Mouse (Mus musculus) MN1 (cell line): ENCODE data around the gene Med27.

ENCODE experiments used
- DNase-seq: peaks from one replicate; pipeline ENCODE4 v3.0.0-alpha.2; 2016; ENCODE audit warnings: low spot score

Med27 gene

DNA sequence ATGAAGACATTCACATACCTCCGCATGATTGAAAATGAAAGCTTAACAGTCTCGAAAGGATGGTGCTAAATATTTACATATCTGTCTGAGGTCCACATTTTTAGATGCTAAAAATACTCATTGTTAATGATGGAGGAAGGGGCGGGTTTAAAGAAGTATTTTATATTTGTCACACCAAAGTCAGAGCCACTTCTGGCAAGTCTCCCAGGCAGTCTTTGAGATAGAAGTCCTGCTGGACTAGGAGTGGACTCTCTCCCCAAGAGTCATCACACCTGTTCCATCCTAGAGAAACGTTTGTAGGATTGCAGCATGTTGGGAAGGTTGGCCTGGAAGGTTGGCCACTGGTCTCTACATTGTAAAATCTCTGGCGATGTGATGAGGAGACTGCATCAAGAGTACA is 90.5 kb downstream of the Med27 start:
- DNase-seq = no peak

DNA sequence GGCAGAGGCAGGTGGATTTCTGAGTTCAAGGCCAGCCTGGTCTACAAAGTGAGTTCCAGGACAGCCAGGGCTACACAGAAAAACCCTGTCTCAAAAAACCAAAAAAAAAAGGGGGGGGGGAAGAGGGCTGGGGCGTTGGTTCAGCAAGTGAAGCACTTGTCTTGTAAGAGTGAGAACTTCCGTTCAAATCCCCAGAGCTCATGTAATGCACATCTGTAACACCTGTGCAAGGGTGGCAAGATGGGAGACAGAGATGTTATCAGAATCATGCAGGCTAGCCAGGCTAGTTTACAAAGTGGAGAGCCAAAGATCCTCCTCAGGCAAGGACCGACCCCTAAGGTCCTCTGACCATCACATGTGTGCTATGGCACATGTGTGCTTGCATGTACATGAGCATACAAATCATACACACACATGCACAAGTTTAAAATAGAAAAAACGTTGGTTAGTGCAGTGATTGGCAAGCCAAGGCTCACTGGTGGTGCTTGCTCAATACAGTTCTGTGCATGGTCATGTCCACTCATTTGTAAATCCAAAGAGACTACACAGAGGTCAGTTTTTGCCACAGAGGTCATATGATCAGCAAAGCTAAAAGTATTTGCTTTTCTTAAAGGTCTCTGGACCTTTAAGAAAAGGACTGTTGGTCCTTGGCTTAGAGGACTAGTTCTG is 91.4 kb downstream of the Med27 start:
- DNase-seq = no peak

DNA sequence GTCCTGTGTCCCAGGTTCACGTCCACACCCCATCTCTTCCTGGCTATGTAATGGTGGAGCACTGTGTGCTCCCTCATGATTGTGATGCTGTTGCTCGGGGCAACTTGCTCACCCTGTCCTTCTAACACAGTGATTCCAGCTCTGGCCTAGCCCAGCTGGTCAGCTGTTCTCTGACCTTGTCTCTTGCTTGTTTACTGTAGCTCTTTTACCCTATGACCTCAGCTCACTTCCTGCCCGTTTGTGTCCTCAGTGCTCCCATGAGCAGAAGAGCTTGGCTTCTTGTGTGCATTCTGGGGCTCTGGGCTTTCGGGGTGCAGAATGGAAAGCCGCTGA is 91.9 kb downstream of the Med27 start:
- no peak for DNase-seq

DNA sequence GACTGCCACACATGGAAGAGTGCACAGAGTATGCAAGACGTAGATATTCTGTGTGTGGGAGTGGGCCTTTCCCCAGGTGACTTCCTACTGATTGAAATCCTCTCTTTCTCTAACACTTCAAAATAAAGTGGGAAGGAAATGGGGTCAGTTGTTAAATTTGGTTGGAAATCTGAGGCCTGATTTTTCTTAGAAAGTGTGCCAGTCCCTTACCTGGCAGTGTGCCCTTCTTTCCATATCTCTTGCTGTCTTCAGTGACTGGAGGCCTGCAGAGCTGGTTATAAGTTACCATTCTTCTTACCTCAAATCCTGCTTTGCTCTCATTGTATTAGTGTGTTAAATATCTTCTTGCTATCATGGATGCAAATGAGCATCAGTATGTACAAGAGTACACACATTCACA is 92.4 kb downstream of the Med27 start:
- no peak for DNase-seq

DNA sequence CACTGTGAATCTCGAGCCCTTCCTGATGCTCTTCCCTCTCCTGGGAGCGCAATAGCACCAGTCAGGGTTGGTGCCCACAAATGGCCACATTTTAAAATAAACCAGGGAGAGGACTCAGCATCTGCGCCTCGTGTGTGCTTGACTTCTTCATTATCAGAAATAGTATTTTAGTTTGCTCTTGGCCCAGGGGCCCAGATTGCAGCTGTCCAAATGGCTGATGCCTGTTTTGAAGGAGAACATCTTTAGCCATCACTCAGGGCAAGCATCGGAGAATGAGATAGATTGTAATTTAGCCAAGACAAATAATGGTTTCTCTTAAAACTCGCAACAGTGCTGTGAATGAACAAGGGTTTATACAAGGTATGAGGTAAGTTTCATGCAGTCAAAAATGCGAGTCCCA is 92.8 kb downstream of the Med27 start:
- no peak for DNase-seq

DNA sequence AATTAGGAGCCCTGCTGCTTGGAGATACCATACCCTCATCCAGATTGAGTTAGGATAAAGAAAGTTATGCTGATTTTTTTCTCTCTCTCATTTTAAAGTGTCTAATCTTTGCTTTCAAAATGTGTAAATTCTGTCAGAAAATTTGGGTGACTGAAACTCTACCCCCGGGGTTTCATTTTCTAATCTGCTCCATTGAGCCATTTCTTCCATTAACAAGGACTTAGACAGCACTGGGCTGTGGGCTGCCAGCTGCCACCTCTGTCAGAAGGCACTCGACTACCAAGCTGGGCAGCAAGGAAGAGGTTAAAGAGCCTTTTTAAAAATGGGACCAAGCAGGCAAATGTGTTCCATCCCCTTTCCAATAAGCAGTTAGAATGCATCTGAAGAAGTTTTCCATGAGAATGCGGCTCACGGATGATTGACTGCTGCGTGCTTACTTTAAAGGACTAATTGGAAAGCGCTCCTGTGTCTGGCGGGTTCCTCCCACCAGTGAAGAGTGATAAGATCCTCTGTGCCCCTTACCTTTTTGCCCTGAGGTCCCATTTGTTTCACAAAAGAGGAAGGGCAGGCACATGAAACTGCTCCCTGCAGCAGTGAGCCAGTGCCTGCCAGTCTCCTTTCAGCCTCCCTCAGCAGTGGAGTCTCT is 93.4 kb downstream of the Med27 start:
- DNase-seq = no peak

DNA sequence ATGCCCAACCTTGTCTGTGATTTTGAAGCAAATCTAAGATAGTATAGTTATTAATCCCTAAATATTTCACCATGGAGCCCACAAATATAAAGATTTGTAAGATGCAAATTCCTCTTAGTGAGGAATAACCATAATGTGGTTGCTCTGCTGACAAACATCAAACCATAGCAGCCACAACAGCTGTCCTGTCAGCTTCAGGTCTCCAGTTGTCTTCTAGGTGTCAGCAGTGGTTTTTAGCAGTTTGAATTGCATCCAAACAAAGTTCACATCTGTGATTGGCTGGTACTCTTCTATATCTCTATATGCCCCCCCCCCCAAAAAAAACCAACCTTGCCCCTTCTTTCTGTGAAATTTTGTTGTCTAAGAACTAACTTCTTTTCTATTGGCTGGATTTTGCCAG is 95.7 kb downstream of the Med27 start:
- DNase-seq = no peak

DNA sequence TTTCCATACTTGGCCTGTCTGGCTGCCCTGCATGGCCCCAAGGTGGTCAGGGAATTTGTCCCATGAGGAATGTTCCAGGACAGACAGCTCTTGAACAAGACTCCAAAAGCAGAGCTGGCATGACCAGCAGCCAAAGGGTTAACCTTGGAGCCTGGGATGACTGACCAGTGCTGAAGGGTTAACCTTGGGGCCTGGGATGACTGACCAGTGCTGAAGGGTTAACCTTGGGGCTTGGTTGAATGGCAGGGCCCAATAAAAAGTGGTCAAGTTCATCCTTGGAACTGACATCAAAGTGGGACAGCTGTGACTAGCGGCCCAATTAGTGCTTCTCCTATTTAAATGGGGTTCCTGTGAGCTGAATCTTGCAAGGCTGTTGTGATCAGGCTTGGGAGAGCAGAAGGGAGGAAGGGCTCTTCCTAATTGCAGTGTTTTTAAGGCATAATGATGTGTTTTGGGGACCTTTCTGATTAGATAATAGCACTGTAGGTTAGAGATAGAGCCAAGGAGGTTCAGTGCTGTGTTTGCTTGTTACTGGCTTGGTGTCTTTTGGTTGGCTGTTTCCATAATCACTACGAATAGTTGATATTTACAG is 97.1 kb downstream of the Med27 start:
- DNase-seq = no peak

DNA sequence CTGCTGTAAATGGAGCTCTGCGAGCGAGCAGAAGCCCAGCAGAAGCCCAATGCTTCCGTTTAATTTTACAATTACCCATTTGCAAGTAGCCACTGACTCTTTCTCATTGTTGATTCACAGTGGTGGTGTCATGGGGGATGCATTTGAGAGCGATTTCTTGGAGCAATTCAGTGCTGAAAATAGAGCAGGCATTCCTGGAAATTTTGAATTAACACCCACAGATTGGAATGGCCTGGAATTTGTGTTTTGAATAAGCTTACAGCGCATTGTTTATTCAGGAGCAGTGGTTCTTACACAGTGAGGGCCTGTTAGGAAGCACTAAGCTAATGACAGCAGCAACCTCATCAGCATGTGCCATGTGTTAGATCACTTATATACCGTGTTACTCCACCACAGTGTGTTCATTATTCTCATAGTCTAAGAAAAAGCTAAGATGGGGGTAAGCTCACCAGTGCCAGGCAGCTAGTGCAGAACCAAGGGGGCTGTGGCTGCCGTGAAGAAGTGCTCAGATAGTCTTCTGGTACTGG is 101.9 kb downstream of the Med27 start:
- DNase-seq = no peak

DNA sequence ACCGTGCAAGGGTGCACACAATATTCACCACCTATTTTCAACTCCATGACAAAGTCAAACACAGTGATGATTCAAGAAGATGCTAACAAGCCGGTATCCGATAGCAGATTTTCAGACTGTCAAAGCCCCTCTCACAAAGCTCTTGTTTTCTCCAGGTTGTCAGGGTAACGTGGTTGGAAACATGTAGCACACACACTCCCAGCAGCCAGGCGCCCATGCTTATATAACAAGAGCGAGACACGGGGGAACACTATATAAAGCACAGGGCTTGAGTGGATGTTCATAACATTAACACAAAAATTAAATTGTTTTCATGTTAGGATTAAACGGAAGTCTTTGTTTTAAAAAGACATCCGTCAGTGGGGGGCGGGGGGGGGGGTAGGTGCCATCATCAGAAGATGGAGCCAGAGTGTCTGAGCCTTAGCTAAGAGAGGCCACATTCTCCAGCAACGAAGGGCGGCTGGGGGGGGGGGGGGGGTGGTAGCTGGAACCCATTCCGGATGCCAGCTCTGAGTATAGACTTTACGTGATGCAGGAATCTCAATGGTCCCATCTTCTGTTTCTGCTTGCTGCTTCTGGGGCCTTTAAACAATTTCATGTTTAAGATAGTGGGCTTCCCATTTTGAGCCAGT is 104.9 kb downstream of the Med27 start:
- DNase-seq = no peak

DNA sequence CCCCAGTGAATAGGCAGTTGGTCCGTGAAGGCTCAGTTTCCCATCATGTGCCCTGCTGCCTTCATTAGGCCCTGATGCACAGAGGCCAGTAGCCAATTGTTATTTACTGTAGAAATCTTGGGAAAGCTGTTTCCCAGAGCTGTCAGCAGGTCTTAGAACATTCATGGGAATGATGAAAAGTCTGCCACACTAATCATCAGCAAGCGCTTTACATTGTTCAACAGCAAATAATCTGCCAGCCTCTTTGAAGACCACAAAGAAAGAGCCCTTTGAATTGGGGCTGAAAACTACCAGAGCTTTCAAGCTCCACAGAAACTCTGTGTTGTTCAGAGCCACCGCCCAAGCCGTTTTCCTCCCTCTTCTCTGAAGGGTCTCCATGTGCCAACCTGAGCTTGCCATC is 106.8 kb downstream of the Med27 start:
- DNase-seq = no peak

DNA sequence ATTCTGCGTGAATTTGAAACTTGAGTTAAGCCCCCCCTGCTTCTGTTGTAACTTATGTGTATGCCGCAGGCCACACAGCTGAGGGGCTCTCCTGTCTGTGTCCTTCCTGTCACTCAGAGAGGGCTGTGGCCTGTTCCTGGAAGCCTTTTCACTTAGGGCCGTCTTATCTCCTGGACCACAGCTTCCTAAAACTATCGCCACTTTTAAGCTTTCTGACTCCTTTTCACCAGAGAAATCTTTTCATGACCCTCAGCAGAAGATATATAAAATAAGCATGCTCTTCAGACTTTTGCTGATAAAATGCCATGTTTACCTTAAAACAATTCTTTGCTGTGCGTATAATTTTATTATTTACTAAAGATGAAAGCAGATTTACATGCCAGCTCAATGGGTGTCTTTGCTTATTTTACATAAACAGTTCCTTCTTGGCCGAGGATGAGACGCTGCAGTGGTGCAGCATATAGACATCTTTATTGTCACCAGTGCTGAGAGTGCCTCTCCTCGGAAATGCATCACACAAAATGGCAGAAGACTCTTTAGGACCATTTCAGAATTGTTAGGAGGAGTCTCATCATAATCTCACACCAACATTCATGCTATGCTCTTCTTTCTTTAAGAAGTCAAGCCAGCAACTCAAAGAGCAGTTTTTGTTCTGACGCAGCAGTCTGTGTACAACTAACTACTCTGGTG is 110.2 kb downstream of the Med27 start:
- no peak for DNase-seq

DNA sequence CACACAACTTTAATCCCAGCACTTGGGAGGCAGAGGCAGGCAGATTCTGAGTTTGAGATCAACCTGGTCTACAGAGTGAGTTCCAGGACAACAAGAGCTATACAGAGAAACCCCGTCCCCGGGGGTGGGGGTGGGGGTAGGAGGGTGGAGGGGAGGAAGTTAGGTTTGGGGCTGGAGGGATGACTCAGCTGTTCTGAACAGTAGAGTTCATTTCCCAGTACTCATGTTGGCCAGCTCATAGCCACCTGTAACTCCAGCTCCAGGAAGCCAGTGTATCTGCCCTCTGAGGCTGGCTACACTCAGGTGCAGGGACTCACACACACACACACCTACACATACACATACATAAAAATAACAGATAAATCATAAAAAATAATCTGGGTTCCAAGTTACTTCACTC is 111.1 kb downstream of the Med27 start:
- DNase-seq = no peak

DNA sequence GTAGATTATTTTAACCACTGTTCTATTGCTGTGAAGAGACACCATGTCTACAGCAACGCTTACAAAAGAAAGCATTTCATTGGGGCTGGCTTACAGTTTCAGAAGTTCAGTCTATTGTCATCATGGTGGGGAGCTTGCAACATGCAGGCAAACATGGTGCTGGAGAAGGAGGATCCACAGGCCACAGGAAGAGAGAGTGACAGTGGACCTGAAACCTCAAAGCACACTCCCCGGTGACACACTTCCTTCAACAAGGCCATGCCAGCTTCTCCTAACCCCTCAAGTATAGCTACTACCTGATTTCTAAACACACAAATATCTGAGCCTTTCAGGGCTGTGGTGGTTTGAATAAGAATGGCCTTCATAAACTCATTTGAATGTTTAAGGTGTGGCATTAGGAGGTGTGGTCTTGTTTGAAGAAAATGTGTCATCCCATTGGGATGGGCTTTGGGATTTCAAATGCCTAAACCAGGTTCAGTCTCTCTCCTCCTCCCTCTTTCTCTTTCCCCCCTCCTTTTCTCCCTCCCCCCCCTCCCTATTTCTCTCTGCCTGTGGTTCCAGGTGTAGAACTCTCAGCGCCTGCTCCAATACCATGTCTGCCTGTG is 111.8 kb downstream of the Med27 start:
- no peak for DNase-seq

DNA sequence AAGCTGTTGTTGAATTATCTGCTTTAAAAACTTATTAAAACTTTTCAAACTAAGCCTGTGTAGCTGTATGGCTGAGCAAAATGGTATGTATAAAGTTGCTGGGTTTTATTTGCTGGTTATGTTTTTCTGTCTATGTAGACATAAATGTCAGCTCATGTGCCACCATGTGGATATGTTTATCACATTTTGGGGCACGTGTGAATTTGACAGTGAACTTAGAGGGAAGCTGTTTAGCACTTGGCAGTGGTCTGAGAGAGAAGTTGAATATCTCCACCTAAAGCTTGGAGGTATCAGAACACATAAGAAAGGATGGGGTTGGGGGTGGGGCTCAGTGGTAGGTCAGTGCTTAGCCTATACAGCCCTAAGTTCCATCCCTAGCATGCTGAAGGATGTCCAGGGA is 113.0 kb downstream of the Med27 start:
- no peak for DNase-seq

DNA sequence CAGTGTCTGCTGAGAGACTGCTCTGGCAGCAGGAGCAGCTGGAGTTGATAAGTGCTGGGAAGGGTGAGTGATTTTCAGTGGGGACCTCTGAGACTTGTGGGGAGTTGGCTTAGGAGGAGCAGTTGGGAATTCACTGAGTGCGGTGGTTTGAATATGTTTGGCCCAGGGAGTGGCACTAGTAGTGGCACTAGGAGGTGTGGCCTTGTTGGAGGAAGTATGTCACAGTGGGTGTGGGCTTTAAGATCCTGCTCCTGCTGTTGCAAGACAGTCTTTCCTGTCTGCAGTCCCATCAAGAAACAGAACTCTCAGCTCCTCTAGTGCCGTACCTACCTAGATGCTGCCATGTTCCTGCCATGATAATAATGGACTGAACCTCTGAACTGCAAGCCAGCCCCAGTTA is 115.2 kb downstream of the Med27 start:
- DNase-seq = no peak

DNA sequence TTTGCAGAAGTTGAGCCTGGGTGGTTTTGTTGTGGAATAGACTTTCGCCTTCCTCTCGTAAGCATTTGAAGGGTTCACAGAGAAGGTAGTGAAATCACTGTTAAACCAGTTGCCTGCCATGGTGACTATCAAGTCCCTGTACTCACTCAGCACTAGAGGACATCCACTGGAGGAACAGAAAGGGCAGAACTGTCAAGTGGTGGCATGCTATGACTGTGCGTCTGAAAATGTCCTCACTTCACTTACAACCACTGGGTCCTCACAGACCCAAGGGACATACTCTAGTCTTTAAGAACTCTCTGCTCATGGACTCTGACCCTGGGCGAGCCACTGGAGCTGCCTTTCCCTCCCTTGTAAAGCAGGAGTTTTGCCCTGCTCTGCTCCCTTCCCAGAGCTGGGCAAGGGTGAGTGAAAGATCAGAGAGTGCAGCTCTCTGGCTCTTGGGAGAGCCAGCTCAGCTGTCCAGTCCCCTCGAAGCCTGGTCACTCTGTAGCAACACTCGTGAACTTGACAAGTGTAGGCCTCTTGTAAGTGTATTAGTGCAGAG is 116.5 kb downstream of the Med27 start:
- DNase-seq = no peak

DNA sequence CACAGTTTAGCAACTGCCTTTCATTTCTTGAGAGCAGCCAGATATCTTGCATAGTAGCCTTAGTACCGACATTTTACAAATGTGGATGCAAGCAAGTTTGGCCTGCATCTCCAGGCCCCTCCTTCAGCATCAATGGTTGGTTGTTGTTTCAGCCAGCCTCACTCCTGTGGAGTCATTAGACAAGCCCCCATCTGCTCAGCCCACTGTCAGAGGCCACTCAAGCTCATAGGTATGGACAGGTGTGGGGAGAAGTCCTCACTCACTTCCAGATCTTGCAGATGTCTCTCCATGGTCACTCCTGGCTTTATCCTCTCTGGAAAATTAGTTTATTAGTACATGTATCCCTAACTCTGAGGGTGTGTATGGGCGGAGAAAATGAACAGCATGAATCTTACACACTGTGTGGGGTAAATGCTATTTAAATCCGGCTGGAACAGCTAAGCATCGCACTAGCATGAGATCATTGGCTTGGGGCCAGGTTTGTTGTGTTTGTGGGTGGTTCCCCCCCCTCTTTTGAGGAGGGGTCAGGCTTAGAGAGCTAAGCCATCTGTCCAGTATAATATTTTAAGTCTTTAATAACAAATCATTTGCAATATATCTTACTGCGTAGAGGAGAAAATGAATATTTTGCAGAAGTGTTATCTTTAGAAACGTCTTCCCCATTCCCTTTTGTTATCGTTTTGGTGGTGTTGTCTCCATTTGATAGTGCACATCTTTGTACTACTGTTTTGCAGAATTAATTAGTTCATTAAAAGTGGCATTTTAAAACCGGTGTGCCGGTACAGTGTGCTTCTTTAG is 118.4 kb downstream of the Med27 start:
- DNase-seq = no peak

DNA sequence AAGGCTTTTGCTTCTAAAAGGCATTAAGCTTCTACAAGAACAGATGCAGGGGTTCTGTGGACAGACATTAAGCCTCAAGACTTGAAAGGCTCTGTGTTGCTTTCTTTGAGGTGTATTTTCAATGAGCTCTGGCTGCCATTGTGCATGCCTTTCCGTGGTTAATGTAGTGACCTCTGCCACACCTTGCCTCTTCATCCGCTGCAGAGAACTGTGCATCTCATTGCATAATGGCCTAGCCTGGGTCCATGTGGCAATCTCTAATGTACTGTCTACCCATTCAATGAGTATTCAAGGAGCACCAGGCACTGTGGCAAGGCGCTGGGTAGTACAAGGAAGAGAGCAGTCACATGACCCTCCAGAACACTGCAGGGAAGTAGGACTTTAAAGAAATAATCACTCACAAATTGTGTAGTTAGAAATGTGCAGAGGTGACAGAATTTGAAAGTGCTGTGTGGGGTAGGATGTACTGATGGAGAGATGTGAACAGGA is 119.1 kb downstream of the Med27 start:
- DNase-seq = no peak

DNA sequence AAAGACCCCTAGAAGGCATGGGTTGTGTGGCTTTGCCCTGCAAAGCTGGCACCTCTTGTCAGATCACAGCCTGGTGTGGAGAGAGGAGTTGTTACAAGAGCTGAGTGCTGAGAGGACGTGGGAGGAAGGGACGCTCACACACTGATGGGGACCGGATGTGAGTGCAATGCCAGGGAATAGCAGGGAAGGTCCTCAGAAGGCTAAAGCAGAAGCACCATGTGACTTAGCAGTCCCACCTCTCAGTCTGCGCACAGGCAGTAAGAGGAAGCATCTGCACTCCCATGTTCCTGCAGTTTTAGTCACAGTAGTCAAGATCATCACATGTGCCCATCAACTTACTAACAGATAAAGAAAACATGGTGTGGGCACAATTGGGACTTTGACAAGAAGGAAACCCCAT is 119.8 kb downstream of the Med27 start:
- DNase-seq = no peak

DNA sequence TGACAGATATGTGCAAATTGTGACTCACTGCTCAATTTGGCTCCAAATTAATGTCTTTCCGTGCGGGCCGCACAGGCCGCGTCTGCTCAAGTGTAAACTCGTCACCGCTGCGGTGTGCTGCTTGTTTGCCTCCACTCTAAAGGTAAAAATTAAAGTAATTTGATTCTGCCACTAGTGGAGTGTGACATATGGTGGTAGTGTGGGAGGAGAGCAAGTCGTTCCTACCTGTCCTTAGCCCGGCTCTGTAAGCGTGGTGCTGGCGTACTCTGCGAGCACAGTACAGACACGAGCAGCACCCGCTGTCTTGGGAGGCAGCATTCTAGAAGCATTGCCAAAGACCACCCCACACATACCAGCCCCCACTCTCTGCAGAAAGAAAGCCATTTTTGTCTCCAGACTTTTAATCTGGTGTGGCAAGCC is 121.9 kb downstream of the Med27 start:
- peak; percentile 25 for DNase-seq
